Comparison of ENCODE assay signal across 14 mouse cellular contexts in the genomic region with DNA sequence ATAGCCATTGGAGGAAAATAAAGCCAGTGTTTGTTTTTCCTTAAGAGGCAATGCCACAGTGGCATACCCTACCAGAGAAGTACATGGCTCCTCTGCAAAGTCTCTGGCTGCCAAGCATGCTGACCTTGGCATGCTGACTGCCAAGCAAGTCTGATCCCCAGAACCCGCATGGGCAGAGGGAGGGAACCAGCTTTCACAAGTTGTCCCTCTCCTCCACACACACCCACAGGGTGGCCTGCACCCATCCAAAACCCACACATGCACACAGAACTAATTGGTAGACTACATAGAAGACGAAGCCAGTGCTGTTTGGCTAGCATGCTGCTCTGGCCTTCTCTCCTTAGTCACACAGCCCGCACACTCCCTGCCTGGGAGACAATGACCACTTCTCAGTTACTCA. TPM values are rescaled to one million over a fixed set of nuclear protein-coding genes. Genes with fewer than 3 reads are reported as not detected.
DNase-seq lines count a peak whose midpoint lies in the region; ATAC-seq lines count a peak whose summit lies in the region.
"Had no signal": no experiment of that assay in that cellular context is flagged by ENCODE, and none has a peak within 500 bp of the region (broad histone marks: within the 10 kb centered on the region; RNA-seq: fewer than 3 reads in every experiment).

No protein-coding gene starts in this region.

- peak; percentile 28 for DNase-seq in gastrocnemius, adult 18-20 months (ENCODE audit: low spot score)
- DNase-seq in gastrocnemius, postnatal 36 days: no peak
- DNase-seq in kidney, adult 8-10 months: peak; percentile 66 to 72
- DNase-seq in kidney, postnatal 4 days: no peak
- peak; percentile 56 for DNase-seq in Muller cell, postnatal 12 days (ENCODE audit: inconsistent ontology term)
- DNase-seq in cerebellum, postnatal 14 days: no peak
- DNase-seq in liver: no peak
- DNase-seq: cerebellum, adult 9-11 months; lung, postnatal 10 days; spleen, adult 18-20 months had no signal

- 0 out of 2 replicates have a peak, but pooled peaks have one; percentile 25 for ATAC-seq in erythroblast, adult 5-6 weeks (replicated peaks; ENCODE audit: low FRiP score, poor library complexity, severe bottlenecking)
- ATAC-seq: forebrain, embryonic 16.5 days; midbrain, embryonic 13.5 days had no signal

- intact Hi-C loops in gastrocnemius, postnatal 36 days (cut with DNase I): no loop called here

RNA-seq across cellular contexts. Expression of a gene that starts 38.3 kb away (rescaled TPM):
- total RNA-seq in gastrocnemius, adult 18-20 months (2021): 10 to 100 TPM; 97.2 to 98.0 TPM
- 100 to 1,000 TPM; 128 to 141 TPM for total RNA-seq in gastrocnemius, postnatal 36 days (2021)
- 77.8 and 93.8 TPM in 2 replicates for total RNA-seq in erythroblast, adult 5-6 weeks (2015; ENCODE audit: low replicate concordance)
- total RNA-seq in erythroblast, adult 5-6 weeks (2017; ENCODE audit: low replicate concordance): 44.9 and 67.3 TPM in 2 replicates

RNA-seq across cellular contexts. Expression of a gene that starts 43.9 kb away (rescaled TPM):
- total RNA-seq in gastrocnemius, adult 18-20 months (2021): 1 to 10 TPM in 1 of 2 experiments, under 1 TPM in 1; 0.93 to 1.3 TPM
- total RNA-seq in gastrocnemius, postnatal 36 days (2021): 1 to 10 TPM in 1 of 2 experiments, under 1 TPM in 1; 0.66 to 1.7 TPM
- total RNA-seq in erythroblast, adult 5-6 weeks (2015; ENCODE audit: low replicate concordance): not detected in 2 replicates
- not detected in 2 replicates for total RNA-seq in erythroblast, adult 5-6 weeks (2017; ENCODE audit: low replicate concordance)
- total RNA-seq: heart, adult 2 months had no signal

Comparison
In these comparisons a context has a peak if more than half of its experiments do, and no peak if none do; other contexts are left out.
1. DNase-seq: peak in gastrocnemius, adult 18-20 months (single experiment), kidney, adult 8-10 months (2 of 2) and Muller cell, postnatal 12 days (single experiment); none in gastrocnemius, postnatal 36 days (0 of 2), kidney, postnatal 4 days (0 of 2), cerebellum, postnatal 14 days (0 of 2) and liver (single experiment).